Mouse (Mus musculus) spleen, adult 12 weeks (tissue): ENCODE data around the gene Ugt1a6a.
A peak's percentile ranks its signal among the peaks of the same experiment; 100 is the strongest.
"Not testable (repeated sequence)": the region's sequence is repeated elsewhere in the genome, so short reads cannot be mapped to it uniquely, and the experiment has no call there.

ENCODE experiments used
- DNase-seq: peaks from one replicate; pipeline ENCODE4 v3.0.0; 2022; ENCODE audit warnings: low spot score

The Ugt1a6a gene

GRCm38 (mm10) chr1:88135229-88135904 lies 758 bp downstream of the Ugt1a6a start:
- not testable (repeated sequence) for DNase-seq

DNA sequence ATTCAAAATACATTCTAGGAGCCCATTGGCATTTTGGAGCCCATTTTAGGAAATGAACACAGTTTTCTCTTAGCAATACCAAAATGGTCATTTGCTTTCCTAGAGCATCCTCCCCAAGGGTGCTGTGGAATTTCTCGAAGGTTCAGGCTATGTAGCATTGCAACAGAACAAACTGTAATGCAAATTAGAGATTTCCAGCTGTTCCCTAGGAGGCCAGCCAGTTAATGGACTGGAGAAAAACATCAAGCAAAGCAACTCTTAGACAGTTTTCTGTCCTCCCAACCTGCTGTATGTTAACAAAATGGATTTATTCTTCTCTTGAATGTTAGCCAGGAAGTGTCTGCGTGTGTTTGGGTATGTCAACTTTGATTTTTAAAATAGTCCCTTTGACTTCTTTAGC lies 2.0 kb downstream of the Ugt1a6a start:
- DNase-seq: no peak

DNA sequence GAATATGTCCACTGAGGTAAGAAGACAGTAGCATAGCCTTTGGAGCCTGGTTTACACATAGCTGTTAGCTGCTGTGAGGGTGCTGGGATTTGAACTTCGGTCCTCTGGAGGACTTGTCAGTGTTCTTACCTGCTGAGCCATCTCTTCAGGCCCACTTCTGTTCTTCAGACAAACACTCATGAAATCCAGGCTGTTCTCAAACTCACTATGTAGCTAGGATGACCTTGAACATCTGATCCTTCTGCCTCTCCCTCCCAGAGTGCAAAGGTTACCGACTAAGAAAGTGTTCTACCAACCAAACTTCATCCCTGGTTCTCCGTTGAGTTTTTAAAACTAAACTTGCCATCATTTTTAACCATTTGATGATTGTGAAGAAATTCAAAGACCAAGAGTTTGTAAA lies 2.7 kb downstream of the Ugt1a6a start:
- DNase-seq: no peak

- no peak for DNase-seq
Measured at GRCm38 (mm10) chr1:88138145-88138544, 3.5 kb downstream of the Ugt1a6a start.

DNA sequence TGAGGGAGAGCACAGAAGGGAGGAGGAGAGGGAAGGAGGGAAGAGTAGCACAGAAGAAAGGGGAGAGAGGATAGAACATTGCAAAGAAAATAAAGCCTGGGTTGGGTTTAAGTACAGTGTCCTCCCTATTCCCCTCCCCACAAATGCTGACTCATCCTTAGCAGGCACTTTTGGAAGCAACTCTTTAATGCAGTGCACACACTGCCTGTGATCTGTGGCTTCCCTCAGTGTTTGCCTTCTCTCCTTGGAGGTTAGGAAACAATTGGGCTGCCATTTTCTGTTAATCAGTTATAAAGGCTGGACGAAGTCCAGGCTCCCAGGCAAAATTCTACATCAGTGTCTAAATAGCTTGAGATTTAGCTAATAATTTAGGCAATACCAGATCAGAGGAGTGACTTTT lies 5.9 kb downstream of the Ugt1a6a start:
- DNase-seq: not testable (repeated sequence)

DNA sequence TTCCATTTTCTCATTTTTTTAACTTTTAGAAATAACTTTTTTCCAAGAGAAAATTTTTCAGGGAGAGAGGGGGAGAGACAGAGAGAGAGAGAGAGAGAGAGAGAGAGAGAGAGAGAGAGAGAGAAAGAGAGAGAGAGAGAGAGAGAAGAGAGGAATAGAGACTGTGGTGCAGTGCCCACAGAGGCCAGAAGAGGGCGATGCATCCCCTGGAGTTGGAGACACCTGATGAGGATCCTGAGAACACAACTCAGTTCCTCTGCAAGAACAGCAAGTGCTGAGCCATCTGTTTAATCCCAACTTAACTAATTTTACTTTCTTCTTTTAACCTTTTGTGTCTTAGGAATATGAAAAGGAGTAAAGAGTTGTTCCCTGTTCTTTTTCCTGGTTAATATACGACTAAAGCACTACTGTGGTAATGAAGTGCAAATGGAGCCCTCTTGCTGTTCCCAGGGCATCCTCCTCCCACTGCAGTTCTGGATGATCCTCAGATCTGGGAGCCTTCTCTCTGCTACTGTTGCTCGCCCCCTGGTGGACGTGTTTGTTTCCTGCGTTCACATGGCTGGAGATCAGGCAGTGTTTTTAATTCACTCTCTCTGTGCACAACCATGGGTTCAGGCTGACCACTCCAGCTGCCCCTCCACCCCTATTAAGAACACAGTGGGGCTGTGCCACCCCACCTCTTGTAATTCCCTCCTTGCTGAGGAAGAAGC lies 9.5 kb downstream of the Ugt1a6a start:
- DNase-seq: not testable (repeated sequence)

DNA sequence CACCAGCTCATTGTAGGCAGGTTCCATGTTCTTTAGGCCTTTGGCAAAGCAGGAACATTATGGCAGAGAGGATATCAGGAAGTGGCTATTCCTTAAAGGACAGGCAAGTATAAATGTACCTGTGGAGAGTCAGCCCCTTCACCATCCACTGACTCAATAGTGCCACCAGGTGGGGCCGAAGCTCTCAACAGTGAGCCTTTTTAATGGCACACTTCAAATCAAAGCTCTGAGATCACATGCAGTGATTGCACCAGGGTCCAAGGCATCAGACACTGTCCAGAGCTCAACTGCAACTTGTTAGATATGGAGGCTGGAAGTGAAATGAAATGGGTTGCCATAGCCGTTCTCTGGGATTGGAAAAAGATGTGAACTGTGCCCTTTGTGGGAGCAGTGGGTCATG lies 10.7 kb downstream of the Ugt1a6a start:
- DNase-seq: not testable (repeated sequence)

GRCm38 (mm10) chr1:88150133-88150532 lies 15.5 kb downstream of the Ugt1a6a start:
- not testable (repeated sequence) for DNase-seq

GRCm38 (mm10) chr1:88158430-88158829 lies 23.8 kb downstream of the Ugt1a6a start:
- DNase-seq: no peak

DNA sequence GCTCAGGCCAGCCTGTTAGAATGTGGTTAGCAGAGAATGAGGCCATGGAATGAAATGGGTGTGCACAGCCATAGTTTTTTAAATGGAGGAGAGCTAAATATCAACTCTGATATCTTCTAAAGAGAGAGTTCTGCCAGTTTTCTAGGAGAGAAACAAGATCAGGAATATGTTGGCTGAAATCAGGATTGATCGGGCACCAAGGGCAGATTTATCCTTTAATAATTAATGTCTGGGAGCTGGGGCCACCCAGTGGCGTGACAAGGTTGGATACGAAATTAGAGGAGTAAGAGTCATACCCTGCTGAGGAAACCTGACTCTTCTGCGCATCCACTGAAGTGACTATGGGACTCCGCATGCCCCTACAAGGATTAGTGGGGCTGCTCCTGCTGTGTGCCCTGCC lies 31.1 kb downstream of the Ugt1a6a start, which contains the start of gene Ugt1a5:
TSS of gene Ugt1a5 (plus strand) at position 302 of the 400 bp plus-strand sequence.
- no peak for DNase-seq

DNA sequence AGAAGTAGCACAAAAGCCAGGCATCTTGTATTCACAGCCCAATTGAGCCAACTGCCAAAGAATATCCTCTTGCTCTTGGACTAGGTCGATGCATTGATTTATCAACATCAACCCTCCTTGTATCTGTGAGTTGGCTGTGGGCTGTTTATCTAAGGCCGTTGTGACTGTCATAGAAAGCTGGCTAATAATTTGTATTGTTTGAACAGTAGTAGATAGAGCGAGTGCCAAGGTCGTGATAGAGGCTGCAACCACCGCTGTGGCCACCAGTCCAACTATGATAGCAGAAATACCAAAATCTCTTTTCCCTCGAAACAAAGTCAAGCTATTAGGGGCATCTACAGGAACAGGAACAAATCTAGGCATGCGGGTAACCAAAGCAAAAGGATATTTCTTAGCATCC lies 37.6 kb downstream of the Ugt1a6a start:
- DNase-seq: not testable (repeated sequence)

DNA sequence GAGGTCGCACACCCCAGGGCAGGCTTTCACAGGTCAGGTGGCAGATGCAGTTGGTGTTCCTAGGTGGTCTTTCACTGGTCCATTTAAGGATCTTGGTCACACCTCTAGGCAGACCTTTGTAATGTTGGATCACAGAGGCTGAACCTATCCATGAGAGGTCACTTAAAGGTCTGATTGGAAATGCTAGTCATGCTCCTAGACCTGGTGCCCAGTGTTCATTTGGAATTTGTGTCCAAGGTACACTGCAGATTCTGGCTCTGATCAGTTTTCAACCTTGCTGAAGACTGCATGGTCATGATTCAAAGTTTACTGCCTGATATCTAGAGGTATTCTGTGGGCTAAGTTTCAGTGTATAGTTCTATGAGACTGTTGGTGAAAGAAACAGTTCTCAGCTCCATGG lies 45.0 kb downstream of the Ugt1a6a start:
- DNase-seq: no peak

GRCm38 (mm10) chr1:88186325-88186935 lies 51.8 kb downstream of the Ugt1a6a start:
- DNase-seq: no peak

GRCm38 (mm10) chr1:88192136-88192535 lies 57.5 kb downstream of the Ugt1a6a start:
- DNase-seq: no peak

GRCm38 (mm10) chr1:88195687-88196086 lies 61.1 kb downstream of the Ugt1a6a start:
- DNase-seq: no peak

- no peak for DNase-seq
Measured at GRCm38 (mm10) chr1:88197443-88197842, 62.8 kb downstream of the Ugt1a6a start.

GRCm38 (mm10) chr1:88199996-88200395 lies 65.4 kb downstream of the Ugt1a6a start:
- DNase-seq: no peak

- no peak for DNase-seq
Measured at GRCm38 (mm10) chr1:88200456-88200855, 65.8 kb downstream of the Ugt1a6a start, which contains the start of gene Ugt1a2. TSS of gene Ugt1a2 (plus strand) at chr1:88200601.

GRCm38 (mm10) chr1:88205294-88205922 lies 70.8 kb downstream of the Ugt1a6a start, which contains the start of gene Dnajb3:
TSS of gene Dnajb3 (minus strand) at chr1:88205782.
- peak; percentile 71 for DNase-seq

DNA sequence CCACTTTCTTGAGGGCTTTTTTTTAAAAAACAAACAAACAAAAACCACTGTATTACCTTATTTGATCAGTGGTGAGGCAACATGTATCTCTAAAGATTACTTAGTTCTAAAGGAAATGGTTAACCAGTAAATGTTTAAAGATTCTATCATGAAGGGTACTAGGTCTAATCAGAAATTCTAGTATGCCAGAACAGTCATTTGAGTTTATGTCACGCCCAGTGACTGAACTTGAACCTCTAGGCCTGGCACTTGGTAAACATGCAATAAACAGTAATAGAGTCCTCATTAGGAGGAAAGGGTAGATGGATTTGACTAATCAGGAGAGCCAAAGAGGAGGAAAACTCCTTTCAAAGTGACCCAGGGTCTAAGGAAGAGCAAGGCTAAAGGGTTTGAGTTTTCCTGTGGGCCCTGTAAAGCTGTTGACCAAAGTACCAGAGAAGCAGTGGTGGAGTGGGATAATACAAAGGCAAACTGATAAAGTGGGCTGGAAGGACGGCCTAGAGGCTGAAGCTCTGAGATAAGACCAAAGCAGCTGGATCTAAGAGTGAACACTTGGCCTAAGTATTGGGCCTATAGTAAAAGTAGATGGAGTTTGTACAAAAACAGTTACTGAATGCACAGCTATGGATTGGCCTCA lies 72.4 kb downstream of the Ugt1a6a start:
- DNase-seq: peak; percentile 53

GRCm38 (mm10) chr1:88211812-88212211 lies 77.2 kb downstream of the Ugt1a6a start, which contains the start of gene Ugt1a1:
TSS of gene Ugt1a1 (plus strand) at chr1:88211959.
- DNase-seq: no peak
